Mouse (Mus musculus) E14TG2a.4 (cell line): ENCODE measurements around the gene Igsf21.

Experiments used
- H3K27me3 ChIP-seq: 2 replicates; pipeline ENCODE4 v1.6.1; 2014; ENCODE audit warnings: low read length, control low read depth; ENCODE audit not compliant: insufficient read depth
- H3K36me3 ChIP-seq: 2 replicates; pipeline ENCODE4 v1.6.1; 2014; ENCODE audit warnings: low read length, control low read depth; ENCODE audit not compliant: insufficient read depth
- H3K4me1 ChIP-seq: replicated peaks from 2 replicates; pipeline ENCODE4 v1.6.1; 2014; ENCODE audit warnings: low read depth, low read length, control low read depth
- H3K4me3 ChIP-seq: replicated peaks from 2 replicates; pipeline ENCODE4 v1.5.1; 2014; ENCODE audit warnings: mild to moderate bottlenecking, low read length
- H3K9me3 ChIP-seq: 2 replicates; pipeline ENCODE4 v1.6.1; 2014; ENCODE audit warnings: low read length, control low read depth
- CTCF ChIP-seq: conservative IDR thresholded peaks from 2 replicates; pipeline ENCODE4 v1.5.1; 2014; ENCODE audit warnings: low read length
- NANOG ChIP-seq: IDR thresholded peaks from 2 replicates; pipeline ENCODE4 v1.6.1; 2014; ENCODE audit warnings: borderline replicate concordance, low read length, mixed read lengths
- POU5F1 ChIP-seq: IDR thresholded peaks from 2 replicates; pipeline ENCODE4 v1.6.1; 2014; ENCODE audit warnings: low read length, borderline replicate concordance

The Igsf21 gene

GRCm38 (mm10) chr4:140225204-140225603, 21.4 kb downstream of the Igsf21 start:
- Histone ChIP-seq H3K4me1 (peaks cover 98% of the 10 kb centered on the region), H3K27me3 (peaks cover 38% of the 10 kb centered on the region), H3K9me3 (no peaks in the 10 kb centered on the region), H3K4me3 (no peak overlapping the region), H3K36me3 (no peaks in the 10 kb centered on the region)
- no peak for TF ChIP-seq CTCF
- no peak for TF ChIP-seq NANOG
- TF ChIP-seq POU5F1, result no peak

GRCm38 (mm10) chr4:140224451-140224850, 22.1 kb downstream of the Igsf21 start:
- Histone ChIP-seq H3K27me3 (peaks cover 33% of the 10 kb centered on the region), H3K4me1 (peaks cover 98% of the 10 kb centered on the region), H3K9me3 (no peaks in the 10 kb centered on the region), H3K36me3 (no peaks in the 10 kb centered on the region), H3K4me3 (no peak overlapping the region)
- TF ChIP-seq POU5F1 (no peak), NANOG (no peak), CTCF (no peak)

GRCm38 (mm10) chr4:140223067-140223466, 23.5 kb downstream of the Igsf21 start:
- H3K36me3 ChIP-seq, result no peaks in the 10 kb centered on the region
- H3K4me3 ChIP-seq, result peak overlapping the region; percentile 41; the same call in 1 of the 2 replicates
- TF ChIP-seq POU5F1 (no peak), NANOG (no peak), CTCF (no peak)
- no peaks in the 10 kb centered on the region for H3K9me3 ChIP-seq
- H3K27me3 ChIP-seq, result peaks cover 22% of the 10 kb centered on the region
- H3K4me1 ChIP-seq, result peaks cover 97% of the 10 kb centered on the region

- no peaks in the 10 kb centered on the region for H3K9me3 ChIP-seq
- H3K4me1 ChIP-seq, result peaks cover 92% of the 10 kb centered on the region
- H3K36me3 ChIP-seq, result no peaks in the 10 kb centered on the region; the same call in 1 of the 2 replicates
- H3K27me3 ChIP-seq, result peaks cover 25% of the 10 kb centered on the region; the same call in 1 of the 2 replicates
- H3K4me3 ChIP-seq, result peak overlapping the region; percentile 55
- TF ChIP-seq NANOG (no peak), POU5F1 (no peak), CTCF (no peak)
Observed at GRCm38 (mm10) chr4:140220326-140221093, 26.1 kb downstream of the Igsf21 start.

GRCm38 (mm10) chr4:140218853-140219852, 27.4 kb downstream of the Igsf21 start:
- peaks cover 23% of the 10 kb centered on the region; the same call in 1 of the 2 replicates for H3K27me3 ChIP-seq
- peaks cover 92% of the 10 kb centered on the region for H3K4me1 ChIP-seq
- no peaks in the 10 kb centered on the region for H3K9me3 ChIP-seq
- no peaks in the 10 kb centered on the region; the same call in 1 of the 2 replicates for H3K36me3 ChIP-seq
- TF ChIP-seq CTCF (no peak), POU5F1 (no peak), NANOG (no peak)
- peak overlapping the region; percentile 55 for H3K4me3 ChIP-seq

- Histone ChIP-seq H3K4me3 (peak overlapping the region; percentile 32; the same call in 1 of the 2 replicates), H3K36me3 (no peaks in the 10 kb centered on the region; the same call in 1 of the 2 replicates), H3K9me3 (no peaks in the 10 kb centered on the region), H3K27me3 (peaks cover 22% of the 10 kb centered on the region; the same call in 1 of the 2 replicates), H3K4me1 (peaks cover 92% of the 10 kb centered on the region)
- TF ChIP-seq POU5F1 (no peak), CTCF (no peak), NANOG (no peak)
Observed at GRCm38 (mm10) chr4:140218384-140218783, 28.2 kb downstream of the Igsf21 start.

- Histone ChIP-seq H3K27me3 (peaks cover 18% of the 10 kb centered on the region; the same call in 1 of the 2 replicates), H3K4me3 (no peak overlapping the region), H3K36me3 (no peaks in the 10 kb centered on the region; the same call in 1 of the 2 replicates), H3K4me1 (peaks cover 92% of the 10 kb centered on the region), H3K9me3 (no peaks in the 10 kb centered on the region)
- TF ChIP-seq NANOG, result no peak
Observed at GRCm38 (mm10) chr4:140217934-140218333, 28.6 kb downstream of the Igsf21 start.

- Histone ChIP-seq H3K4me1 (peaks cover 89% of the 10 kb centered on the region), H3K9me3 (no peaks in the 10 kb centered on the region), H3K4me3 (no peak overlapping the region; the same call in 1 of the 2 replicates), H3K36me3 (no peaks in the 10 kb centered on the region; the same call in 1 of the 2 replicates), H3K27me3 (peaks cover 12% of the 10 kb centered on the region; the same call in 1 of the 2 replicates)
- no peak for TF ChIP-seq CTCF
- no peak for TF ChIP-seq POU5F1
- no peak for TF ChIP-seq NANOG
Observed at GRCm38 (mm10) chr4:140216096-140216495, 30.5 kb downstream of the Igsf21 start.
